Mouse (Mus musculus): ENCODE measurements around the gene Sh3bp5.

GRCm38 (mm10) chr14:31362236-31362635 is 73.6 kb downstream of the Sh3bp5 start:
- TF ChIP-seq CTCF (IDR thresholded peaks at IDR 0.05; ENCODE audit: low read depth, low read length) (no peak), POLR2A (IDR thresholded peaks at IDR 0.05; ENCODE audit: borderline replicate concordance, low read depth, low read length) (no peak)

Data from bone marrow macrophage, adult 2 months (primary cell).